Mouse (Mus musculus) layer of hippocampus, adult 9-10 months (tissue): ENCODE measurements around the gene Rhbg.
"Not testable (repeated sequence)": the region's sequence is repeated elsewhere in the genome, so short reads cannot be mapped to it uniquely, and the experiment has no call there.

Experiments used
- DNase-seq: peaks from one replicate; pipeline ENCODE4 v3.0.0; 2022; ENCODE audit warnings: low spot score

Gene Rhbg

DNA sequence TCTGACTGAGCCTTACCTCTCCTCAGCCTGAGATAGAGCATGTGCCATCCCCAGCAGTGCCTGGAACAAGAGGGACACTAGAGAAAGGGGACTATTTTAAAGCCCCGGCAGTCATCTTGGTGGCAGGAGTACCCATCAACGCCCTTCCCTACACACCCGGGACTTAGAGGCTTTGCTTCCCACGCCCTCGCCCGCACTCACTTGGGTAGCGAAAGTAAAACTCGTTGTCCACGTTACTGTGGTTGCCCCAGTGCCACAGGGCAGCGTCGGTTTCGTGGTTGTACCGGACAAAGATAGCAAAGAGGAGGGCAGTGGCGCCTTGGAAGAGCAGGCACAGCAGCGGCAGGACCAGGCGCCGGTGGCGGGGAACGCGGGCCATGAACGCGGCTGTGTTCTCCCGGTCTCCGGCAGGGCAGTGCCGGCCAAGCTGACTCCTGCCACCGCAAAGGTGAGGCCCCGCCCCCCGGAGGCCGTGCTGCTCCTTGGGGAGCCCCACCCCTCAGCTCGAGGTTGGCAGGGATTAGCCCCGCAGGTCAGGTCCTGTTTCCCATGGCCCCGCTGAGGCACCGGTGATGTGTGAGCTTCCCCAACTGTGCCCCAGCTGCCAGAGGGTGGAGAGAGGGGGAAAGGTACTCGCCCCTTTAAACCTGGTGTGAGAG is at the start of gene Rhbg:
TSS of gene Rhbg (minus strand) at position 442 of the 659 bp plus-strand sequence.
- DNase-seq, result no peak

DNA sequence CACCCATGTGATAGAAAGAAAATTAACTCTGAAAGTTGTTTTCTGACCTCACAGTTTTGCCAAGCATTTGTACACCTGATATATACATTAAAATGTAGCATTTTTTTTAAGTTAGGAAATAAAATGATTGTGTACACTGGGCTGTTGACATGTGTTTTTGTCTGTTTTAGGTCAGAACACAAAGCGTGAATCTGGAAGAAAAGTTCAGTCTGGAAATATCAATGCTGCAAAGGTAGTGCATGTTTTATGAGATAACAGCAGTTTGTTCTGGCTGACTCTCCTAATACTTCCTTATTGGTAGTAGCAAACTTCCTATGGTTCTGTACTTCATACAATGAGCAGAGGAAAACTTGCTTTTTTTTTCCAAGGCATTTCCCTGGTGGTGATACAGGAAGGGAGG is 44.7 kb upstream of the Rhbg start:
- DNase-seq, result no peak

DNA sequence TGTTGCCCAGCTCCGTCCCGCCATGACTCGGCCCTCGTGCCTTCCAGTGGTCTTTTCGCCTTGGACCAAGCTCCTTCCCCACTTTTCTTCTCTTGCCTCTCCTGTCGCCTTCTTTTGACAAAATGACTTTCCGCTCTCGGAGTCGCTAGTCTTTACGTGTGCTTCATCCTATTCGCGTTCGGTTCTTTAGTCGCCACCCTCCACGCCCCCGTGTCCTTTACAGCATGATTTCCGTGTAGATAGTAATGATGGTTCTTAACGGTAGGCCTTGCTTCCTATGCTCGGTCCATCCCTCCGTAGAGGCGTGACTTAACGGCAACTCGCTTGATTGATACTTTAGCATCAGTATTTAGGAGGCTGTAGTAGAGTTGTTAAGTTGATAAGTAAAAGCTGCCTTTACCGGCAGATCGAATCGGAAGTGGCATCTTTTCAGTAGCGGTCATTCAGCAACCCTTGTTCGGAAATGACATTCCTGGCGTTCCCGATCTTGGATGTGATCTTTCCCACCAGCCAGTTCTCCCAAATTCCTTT is 42.9 kb upstream of the Rhbg start:
- peak; percentile 25 for DNase-seq

DNA sequence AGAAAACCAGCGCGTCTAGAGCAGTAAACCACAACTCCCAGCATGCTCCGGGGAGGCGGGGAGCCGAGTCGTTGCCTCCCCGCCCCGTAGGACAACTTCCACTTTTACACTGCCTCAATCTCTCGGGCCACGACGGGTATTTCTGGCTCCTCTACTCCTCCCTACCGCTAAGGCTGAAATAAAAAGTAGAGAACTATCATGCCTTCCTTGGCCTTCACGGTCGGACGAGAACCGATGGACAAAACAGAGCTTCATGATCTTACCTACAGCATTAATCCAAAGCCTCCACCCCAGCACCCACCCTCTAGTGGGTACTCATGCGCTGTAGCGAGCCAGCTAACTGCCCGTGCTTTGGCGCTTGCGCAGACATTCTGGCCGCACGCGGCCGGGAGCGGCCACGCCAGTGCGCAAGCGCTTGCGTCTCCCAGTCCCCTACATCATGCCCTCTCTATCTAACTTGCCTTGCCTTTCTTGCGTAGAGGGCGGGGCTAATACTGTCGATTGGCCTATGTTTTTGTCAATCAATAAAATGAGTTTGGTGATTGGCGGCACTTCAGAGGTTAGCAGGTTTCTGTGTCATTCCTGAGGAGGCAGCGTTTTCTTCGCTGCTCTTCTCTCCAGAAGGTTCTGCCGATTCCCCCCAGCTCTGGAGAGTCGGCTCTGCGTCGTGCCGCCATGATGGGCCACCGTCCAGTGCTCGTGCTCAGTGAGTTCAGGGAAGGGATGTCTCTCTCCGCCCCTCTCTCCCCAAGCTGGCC is 42.2 kb upstream of the Rhbg start, which contains the start of the genes Tsacc and Cct3:
TSS of gene Tsacc (minus strand) at position 439 of the 758 bp plus-strand sequence.
TSS of gene Cct3 (plus strand) at position 556 of the 758 bp plus-strand sequence.
- DNase-seq, result peak; percentile 96

DNA sequence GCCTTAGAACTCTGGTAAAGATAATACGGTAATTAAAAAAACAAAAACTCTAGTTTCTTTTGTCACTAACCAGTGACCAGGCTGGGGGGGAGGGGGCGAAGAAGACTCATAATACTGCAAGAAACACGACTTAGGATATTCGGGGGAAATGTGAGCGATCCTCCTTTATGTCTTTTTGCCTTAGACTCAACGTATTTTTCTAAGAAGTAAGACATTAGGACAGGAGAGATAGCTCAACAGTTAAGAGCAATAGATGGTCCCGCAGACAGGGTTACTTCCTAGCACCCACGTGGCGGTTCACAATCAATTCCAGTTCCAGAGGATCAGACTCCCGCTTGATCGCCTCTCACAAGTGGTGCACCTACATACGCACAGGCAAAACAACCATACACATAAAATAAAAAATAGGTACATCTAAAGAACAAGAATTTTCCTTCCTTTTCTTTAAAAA is 41.6 kb upstream of the Rhbg start:
- no peak for DNase-seq

DNA sequence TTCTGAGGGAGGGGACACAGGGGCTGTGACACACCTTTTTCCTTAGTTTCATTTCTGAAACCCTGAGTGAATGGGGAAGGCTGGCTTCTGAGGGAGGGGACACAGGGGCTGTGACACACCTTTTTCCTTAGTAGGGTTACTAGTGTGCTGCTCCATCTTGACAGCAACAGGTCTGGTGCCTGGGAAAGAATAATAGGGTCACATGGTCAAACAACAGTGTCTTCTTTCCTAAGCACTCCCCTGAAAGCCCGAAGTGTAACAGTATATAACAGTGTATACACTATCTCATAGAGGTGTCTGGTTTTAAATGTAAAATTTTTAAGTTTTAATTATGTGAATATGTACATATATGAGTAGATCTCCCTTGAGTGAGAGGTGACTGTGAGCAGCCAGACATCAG is 40.8 kb upstream of the Rhbg start:
- not testable (repeated sequence) for DNase-seq

DNA sequence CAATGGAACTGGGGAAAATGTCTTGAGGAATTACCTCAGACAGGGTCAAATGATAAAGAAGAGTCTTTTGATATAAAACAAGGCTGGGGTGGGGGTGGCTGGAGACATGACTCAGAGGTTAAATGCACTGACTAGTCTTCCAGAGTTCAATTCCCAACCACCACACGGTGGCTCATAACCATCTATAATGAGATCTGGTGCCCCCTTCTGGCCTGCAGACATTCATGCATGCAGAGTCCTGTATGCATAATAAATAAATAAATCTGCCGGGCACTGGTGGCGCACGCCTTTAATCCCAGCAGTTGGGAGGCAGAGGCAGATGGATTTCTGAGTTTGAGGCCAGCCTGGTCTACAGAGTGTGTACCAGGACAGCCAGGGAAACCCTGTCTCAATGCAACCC is 37.5 kb upstream of the Rhbg start:
- DNase-seq, result no peak

DNA sequence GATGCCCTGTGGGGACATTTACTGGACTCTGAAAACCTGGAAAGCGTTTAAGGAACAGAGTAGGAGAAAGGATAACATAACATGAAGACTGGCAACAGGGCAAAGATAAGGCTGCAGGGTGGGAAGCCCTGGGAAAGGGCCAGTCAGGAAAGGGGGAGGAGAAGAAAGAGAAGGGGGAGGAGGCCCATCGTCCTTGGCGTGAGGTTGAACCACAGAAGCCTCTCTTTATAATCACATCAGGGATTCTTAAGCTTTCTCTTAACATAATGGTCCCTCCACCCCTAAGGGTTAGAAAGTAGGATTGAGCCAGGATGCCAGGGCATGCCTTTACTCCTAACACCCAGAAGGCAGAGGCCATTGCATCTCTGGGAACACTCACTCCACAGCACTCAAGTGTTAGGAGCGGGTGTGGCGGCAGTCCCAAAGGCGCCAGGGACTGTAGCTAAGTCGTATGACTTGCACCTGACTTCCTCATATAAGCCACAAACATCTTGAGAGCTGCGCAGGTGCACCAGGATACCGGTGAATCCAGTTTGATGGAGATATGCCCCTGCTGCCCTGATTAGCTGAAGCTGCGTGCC is 33.7 kb upstream of the Rhbg start:
- not testable (repeated sequence) for DNase-seq

DNA sequence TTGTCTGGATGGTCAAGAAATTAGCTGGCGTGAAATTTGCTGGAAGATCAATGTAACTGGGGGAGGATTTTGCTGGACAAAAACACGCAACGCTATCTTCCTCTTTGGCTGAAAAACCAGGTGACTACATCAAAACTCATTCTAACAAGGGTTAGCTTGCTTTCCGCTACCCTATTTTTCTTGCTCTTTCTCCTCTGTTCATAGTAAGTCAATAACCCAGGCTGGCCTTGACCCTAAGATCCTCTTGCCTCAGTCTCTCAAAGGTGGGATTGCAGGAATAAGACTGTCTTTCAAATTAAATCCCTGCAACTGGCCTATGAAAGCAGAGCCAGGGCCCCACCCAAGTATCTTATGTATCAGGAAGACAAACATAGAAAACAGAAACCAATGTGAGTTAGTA is 32.6 kb upstream of the Rhbg start, which contains the start of gene Gm38392:
TSS of gene Gm38392 (minus strand) at position 101 of the 400 bp plus-strand sequence.
- DNase-seq, result no peak

DNA sequence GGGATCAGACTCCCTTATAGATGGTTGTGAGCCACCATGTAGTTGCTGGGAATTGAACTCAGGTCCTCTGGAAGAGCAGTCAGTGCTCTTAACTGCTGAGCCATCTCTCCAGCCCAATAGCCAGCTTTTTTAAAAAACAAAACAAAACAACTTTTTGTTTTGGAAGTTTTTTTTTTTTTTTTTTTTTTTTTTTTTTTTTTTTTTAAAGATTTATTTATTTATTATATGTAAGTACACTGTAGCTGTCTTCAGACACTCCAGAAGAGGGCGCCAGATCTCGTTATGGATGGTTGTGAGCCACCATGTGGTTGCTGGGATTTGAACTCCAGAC is 31.0 kb upstream of the Rhbg start:
- not testable (repeated sequence) for DNase-seq

DNA sequence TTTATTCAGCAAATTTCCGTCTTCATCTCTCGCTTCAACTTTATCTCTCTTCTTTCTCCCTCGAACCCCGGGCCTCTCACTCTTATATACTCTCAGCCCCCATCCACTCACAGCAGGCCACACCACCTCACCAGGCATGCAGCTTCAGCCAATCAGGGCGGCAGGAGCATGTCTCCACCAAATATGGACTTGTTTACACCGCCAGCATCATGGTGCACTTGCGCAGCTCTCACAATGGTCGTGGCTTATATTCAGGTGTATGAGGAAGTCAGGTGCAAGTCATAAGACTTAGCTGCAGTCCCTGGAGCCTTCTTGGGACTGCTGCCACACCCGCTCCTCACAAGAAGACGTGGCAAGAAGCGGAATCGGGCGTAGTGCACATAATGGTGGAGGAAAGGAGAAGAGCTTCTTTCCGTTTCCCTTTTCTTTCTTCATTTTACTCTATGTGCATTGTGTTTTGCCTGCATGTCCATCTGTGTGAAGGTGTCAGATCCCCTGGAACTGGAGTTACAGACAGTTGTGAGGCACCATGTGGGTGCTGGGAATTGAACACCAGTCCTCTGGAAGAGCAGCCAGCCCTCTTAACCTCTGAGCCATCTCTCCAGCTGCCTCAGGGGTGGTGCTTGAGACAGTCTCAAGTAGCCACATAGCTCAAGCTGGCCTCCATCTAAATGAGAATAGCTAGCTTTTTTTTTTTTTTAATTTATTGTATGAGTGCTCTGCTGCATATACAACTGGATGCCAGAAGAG is 30.5 kb upstream of the Rhbg start:
- not testable (repeated sequence) for DNase-seq

DNA sequence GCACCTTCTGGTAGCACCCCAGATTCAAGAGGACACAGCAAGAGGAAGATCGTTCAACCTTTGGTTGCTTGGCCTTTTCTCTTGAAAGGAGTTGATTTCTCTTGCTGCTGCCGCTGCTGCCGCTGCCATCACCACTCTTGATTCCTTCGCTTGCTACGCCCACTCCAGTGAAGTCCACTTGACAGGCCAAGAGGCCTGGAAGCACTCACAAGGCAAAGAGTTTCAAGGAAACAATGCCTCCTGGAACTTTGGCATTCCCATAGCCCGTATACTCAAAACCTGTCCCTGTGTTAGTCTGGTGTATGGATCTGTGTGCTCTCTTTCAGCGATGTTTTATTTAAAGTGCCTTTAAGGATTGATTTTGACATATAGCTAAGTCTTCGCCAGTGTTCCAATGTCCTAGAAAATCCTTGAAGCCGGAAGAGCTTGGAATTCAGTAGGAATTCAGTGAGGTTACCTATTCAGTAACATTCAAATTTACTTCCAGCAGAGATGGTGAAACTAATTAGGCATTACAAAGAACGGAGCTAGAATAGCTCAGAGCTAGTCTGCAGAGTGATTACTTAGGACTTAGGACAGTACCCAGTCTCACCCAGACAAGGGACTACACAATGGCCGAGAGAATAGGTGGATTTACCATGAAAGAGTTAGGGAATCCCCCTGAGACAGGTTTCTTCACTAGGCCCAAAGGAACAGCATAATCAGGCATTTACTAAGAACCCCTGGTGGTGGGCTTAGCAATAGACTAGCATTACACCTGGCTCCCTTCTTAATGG is 26.8 kb upstream of the Rhbg start:
- not testable (repeated sequence) for DNase-seq

DNA sequence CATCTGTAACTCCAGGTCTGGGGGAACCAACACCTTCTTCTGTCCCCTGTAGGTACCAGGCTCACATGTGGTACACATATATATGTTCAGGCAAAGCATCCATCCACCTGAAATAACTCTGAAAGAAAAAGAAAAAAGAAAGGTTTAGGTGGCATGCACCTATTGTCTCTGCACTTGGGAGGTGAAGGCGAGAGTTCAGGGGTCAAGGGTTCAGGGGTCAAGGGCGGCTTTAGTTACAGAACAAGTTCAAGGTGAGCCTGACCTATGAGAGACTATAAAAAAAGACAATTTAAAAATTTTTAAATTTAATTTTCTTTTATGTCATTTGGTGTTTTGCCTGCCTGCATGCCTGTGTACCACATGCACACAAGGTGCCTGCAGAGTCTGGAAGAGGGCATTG is 25.5 kb upstream of the Rhbg start:
- DNase-seq, result no peak

DNA sequence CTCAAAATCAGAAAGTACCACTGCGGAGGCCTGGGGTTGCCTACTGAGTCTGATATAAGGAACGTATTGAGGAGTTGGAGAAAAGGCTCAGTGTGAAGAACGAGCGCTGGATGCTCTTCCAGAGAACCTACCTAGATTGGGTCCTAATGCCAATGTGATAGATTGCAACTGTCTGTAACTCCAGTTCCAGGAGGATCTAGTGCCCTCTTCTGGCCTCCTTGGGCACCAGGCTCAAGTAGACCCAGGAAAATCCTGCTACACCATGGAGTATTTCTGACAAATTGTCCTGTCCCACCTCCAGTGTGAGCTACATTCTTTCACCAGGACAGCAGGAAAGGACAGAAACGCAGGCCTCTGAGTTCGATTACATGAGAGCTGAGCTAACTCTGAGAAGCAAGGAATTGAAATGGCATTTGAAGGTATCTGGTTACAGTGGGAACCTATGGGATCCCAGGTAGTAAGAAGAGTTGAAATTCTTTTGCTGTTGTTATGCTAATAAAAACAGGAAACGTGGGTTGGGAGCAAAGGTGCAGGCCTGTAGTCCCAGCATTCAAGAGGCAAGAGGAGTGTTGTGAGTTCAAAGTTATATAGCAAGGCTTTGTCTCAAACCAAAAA is 22.1 kb upstream of the Rhbg start:
- peak; percentile 22 for DNase-seq

DNA sequence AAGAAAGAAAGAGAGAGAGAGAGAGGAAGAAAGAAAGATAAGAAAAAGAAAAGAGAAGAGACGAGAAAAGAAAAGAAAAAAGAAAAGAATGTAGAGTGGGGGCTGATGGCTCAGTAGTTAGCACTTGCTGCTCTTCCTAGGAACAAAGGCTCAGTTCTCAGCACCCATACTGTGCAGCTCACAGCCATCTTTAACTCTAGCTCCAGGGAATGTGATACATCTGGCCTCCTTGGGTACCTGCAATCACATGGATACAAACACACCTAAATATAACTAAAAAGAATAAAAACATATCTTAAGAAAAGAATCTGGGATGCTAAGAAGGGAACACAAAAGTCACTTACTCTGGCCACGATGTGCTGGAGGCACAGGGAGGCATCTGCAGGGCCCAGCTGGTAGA is 21.6 kb upstream of the Rhbg start:
- no peak for DNase-seq

DNA sequence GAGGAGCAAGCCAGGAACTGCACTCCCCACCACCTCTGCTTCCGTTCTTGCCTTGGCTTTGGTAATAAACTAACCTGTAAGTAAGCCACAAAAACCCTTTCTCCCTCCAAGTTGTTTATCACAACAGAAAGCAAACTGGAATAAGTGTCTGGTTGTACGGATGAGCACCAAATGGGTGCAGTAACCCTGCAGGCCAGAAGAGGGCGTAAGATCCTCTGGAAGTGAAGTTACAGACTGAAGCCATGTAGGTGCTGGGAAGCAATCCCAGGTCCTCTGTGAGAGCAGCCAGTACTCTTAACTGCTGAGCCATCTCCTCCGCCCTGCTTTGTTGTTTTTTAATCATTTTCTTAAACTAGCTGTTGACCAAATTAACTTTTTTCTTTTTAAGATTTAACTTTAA is 19.5 kb upstream of the Rhbg start:
- no peak for DNase-seq

DNA sequence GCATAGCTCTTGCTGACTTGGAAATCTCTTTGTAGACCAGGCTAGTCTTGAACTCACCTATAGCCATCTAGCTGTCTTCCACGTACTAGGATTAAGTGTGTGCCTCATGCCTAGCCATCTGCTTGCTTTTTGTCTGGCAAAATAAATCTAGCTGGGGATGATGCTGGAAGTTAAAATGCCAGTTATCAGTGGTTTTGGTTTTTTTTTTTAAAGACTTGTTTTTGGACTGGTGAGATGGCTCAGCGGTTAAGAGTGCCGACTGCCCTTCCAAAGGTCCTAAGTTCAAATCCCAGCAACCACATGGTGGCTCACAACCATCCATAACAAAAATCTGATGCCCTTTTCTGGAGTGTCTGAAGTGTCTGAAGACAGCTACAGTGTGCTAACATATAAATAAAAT is 17.4 kb upstream of the Rhbg start:
- DNase-seq, result no peak

DNA sequence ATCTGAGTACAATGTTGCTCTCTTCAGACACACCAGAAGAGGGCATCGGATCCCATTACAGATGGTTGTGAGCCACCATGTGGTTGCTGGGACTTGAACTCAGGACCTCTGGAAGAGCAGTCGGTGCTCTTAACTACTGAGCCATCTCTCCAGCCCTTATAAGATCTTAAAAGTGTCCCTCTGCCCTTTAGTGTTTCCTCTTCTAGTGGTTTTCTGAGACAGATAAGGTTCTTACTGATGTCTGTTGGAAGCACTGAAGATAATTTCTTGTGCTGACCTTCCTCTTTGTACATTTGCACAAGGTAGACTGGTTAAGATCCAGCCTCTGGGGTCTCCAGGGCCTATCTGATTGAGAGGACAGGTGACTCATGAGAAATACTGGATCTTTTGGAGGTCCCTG is 16.8 kb upstream of the Rhbg start:
- DNase-seq, result not testable (repeated sequence)

DNA sequence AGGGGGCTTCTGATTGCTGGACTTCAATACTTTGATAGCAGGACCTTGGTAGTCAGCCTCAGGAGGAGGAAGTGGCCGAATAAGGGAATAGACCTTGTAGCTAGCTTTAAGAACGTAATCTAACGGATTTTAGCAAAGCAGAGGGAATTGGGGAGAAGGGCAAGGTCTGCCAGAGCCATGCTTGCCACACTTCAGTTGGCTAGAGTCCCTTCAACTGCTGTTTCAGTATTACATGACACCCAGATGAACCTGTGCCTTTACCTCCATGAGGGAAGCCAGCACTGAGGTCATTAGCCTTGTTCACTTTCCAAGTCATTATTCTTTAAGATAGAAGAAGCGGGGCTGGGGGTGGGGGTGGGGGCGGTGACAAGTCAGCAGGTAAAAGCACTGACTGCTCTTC is 14.5 kb upstream of the Rhbg start:
- DNase-seq, result no peak

DNA sequence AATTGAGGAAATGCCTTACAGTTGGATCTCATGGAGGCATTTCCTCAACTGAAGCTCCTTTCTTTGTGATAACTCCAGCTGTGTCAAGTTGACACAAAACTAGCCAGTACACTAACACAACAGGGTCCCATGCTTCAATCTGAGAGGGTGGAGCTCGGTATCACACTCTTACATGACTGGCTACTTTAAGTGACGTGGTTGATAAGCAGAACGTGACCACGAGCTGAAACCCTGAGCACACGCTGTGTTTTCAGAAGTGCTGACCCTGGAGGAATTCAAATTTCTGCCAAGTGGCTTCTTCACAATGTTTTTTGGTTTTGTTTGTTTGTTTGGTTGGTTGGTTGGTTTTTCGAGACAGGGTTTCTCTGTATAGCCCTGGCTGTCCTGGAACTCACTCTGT is 13.5 kb upstream of the Rhbg start:
- DNase-seq, result not testable (repeated sequence)

DNA sequence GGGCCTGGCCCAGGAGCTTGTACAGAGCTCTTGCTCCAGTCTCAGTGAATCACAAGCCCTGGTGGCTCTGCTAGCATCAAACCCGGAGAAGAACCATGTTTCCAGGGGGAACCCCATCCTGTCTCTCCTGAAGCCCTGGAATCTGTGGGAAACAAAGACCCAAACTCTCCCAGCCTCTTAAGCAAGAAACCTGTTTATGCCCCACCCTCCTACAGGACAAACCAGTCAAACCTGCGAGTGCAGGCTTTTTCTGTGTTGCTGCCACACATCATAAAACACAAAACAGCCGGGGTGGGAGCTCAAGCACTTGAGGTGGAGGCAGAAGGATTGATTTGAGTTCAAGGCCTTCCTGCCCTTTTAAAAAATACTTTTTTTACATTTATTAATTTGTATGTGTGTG is 7.8 kb upstream of the Rhbg start:
- DNase-seq, result no peak
